Mouse (Mus musculus) liver, adult (tissue): ENCODE results near the gene Sstr2.

ENCODE experiments used
- GATA4 ChIP-seq: IDR thresholded peaks from 2 replicates; pipeline ENCODE4 v1.6.1; 2014; ENCODE audit warnings: mild to moderate bottlenecking, low read length; ENCODE audit not compliant: insufficient replicate concordance

Gene Sstr2

DNA sequence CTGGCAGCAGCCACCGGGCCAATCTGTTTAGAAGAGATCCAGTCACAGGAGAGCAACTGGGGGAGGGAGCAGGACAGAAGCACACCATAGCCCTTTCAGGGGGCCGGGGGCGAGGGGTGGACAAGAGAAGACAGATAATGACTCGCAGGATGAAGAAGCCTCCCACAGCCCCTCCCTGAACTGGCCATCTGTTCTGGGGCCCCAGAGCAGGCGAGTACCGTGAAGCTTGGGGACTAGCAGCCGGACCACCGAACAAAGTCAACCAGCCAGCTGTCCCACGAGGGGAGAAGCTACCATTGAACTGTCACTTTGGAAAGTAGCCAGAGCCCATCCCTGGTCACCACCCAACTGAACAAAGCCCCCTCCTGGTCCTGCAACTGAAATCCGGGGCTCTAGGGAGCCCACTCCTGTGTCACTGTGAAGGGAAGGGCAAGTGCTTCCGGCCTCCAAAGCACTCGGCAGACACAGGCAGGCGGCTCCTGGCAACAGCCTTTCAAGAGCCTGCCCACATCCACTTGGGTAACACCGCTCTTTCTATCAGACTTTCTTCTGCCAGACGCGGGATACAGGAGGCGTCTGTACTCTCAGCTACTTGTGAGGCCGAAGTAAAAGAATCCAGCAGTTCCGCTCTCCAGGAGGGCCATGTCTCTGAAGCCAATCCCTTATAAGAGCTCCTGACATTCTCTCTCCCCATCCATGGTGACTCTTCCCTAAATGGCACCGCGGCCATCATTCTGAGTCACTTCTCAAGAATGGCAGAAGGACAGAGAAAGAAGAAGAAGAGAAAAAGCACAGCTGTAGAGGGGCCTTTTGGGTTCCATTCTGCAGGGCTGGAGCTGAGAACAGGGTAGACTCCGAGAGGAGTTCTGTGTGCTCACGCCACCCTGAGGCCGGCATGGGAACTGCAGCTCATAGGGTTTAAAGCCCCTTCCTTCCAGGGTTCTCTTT, 7.2 kb upstream of the Sstr2 start:
- TF ChIP-seq GATA4: no peak

DNA sequence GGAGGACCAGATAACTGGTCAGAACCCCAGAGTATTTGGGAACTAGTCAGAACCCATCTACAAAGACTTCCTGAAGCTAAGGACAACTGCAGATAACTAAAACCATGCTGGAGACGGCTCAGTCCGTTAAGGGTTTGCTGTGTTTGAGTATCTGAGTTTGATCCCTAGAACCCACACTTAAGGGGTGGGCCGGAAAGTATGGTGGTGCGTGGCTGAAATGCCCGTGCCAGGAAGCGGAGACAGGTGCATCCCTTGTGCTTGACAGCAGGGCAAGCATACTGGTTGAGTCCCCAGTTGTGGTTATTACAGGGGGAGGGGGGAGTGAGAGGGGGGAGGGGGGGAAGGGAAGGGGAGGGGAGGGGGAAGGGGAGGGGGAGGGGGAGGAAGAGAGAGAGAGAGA, 4.7 kb upstream of the Sstr2 start:
- TF ChIP-seq GATA4: no peak

- peak; percentile 35; the same call in 1 of the 2 replicates for TF ChIP-seq GATA4
Observed at GRCm38 (mm10) chr11:113617132-113617911, 1.8 kb upstream of the Sstr2 start.

DNA sequence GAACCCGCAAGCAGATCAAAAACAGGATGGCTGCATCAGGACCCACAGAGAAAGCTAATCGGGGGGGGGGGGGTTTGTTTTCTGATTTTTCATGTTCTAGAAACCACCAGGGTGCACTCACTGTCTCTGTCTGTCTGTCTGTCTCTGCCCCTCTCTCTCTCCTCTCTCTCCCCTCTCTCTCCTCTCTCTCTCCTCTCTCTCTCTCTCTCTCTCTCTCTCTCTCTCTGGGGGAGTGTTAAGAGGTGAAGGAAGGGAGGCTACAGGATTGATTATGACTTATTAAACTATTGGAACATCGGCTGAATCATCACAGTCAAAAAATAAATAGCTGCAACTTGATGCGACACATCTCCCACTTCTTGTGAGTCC, 855 bp upstream of the Sstr2 start:
- TF ChIP-seq GATA4: no peak

DNA sequence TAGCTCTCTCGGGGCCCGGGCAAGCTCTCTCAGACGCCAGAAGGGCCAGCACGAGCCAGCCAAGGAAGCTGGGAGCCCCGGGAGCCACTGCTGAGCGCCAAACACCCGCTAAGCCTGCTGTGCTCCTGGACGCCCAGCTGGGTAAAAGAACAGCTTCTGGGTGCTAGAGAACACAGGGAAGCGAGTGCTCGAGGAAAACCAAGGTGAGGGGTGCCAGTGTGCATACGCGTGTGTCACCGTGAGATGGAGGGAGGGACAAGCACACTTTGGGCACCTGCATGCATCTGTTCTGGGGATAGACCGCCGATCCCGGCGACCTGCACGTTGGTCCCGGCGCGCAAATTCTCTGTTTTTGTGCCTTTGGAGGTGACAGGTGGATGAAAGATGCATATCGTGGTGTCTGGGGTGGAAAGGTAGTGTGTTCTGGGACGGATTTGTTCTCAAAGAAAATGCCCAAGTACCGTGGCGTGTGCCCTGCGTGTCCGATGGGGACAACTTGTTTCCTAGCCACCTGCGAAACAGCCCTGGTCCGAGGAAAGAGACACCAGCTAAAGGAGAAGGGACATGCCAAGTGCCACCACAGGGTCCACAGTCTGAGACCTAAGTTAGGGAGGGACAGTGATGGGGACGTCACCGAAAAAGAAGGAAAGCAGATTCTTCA, 408 bp downstream of the Sstr2 start:
- TF ChIP-seq GATA4: no peak

DNA sequence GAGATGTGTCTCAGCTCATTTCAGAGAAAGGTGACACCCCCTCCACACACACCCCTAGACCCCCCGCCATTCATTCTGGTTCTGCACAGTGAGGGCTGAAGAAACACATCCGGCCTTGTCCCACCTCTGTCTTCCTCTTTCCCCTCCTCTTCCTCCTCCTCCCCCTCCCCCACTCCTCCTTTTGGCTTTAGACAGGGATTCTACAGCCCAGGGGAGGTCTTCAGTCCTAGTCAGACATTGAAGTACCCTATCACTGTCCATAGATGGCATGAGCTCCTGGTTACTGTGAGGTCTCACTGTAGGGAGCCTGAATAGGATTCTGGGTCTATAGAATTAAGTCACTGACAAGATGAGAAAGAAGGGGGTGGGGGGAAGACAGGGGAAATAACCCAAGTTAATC, 1.9 kb downstream of the Sstr2 start:
- no peak for TF ChIP-seq GATA4

GRCm38 (mm10) chr11:113622028-113622427, 2.9 kb downstream of the Sstr2 start:
- no peak for TF ChIP-seq GATA4

DNA sequence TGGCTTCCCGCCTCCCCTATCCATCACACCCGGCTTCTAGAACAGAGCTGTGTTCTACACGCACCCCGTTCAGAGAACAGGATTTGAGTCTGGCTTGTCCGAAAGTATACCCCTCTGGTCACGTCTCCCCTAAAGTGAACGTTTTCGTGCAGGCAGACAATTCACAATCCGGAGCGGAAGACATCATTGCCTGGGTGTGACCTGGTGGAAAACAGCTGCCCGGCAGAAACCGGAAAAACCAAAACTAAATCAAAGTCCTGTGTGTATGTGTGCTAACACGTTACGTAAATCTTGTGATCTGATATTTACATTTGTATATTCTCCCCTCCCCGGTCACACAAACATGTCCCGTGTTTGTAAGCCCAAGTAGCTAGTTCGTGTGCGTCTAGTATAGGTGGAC, 6.3 kb downstream of the Sstr2 start:
- TF ChIP-seq GATA4: no peak

- TF ChIP-seq GATA4: no peak
Observed at GRCm38 (mm10) chr11:113627785-113628184, 8.6 kb downstream of the Sstr2 start.

DNA sequence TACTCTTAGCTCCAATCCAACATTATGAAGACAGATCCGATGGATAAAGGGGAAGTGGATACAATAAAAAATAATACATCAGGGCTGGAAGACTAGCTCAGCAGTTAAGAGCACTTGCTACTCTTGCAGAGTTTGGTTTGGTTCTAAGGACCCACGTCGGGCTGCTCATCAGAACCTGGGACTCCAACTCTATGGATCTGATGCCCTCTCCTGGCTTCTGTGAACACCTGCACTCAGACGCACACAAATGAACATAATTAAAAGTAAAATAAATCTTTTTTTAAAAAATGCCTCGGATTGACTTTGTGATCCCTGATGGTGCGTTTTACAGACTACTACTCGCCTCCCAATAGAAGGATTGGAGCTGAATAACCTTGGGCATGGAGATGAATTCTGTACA, 11.5 kb downstream of the Sstr2 start:
- no peak for TF ChIP-seq GATA4

DNA sequence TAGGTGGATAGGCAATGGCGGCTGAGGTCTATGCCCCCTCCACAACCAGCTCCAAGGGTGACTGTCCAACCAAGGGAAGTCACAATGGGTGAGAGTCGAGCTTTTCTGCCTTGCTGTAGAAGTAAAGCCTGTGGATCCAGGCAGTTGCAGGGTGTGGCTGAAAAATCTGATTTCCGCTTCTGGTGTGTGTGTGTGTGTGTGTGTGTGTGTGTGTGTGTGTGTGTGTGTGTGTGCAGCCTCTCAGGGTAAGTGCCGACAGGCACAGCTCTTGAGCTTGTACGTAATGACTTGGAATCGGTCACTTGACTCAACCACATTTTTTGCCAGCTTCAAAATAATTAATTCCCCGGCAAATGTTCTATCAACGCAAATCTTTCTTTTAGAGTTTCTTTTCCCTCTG, 12.2 kb downstream of the Sstr2 start:
- TF ChIP-seq GATA4: no peak

DNA sequence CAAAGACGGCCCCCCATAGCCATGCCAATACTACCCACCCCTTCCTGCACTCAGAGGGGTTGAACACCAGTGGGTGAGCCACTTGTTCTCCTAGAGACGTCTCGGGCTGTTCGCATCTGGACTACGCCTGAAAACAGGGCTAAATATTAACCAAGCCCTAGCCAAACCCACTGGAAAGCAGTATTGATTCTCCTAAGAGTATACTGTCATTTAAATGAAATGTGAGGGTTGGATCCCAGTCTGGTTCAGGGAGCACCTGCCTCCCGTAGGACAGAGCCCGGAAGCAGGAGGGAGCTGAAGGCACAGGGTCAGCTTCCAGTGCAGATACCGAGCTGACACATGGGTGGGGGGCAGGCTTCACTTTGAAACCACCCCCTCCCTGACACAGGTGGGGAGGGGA, 12.7 kb downstream of the Sstr2 start:
- no peak for TF ChIP-seq GATA4

DNA sequence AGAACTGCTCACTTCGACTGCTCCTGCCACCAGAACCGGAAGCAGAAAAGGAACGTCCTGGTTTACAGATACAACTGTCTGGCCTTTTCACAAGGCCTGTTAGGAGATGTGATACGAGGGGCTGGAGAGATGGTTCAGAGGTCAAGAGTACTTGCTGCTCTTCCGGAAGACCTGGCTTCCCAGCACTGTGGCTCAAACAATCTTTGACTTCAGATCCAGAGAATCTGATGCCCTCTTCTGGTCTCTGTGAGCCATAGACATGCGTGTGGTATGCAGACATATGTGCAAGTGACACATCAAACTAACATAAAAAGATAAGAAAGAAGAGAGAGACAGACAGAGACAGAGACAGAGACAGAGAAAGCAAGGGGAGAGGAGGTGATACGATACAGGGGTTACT, 13.2 kb downstream of the Sstr2 start:
- no peak for TF ChIP-seq GATA4

DNA sequence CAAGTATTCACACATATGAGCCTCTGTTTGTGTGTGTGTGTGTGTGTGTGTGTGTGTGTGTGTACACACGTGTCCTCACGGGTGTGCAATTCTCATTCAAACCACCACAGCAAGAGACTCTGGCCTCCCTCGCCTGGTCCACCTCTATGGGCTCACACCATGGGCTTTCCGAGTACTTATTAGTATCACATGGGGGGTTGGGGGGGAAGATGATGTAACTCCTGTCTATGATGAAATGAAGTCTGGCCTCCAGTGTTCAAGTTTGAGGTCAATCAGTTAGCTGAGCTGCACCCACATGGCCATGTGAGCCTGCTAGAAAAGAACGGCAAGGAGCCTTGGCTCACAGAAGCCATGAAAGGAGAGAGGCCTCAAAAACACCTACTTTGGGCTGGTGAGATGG, 14.3 kb downstream of the Sstr2 start:
- TF ChIP-seq GATA4: no peak

- TF ChIP-seq GATA4: no peak
Observed at GRCm38 (mm10) chr11:113634699-113635121, 15.6 kb downstream of the Sstr2 start.

GRCm38 (mm10) chr11:113638680-113639079, 19.5 kb downstream of the Sstr2 start:
- no peak for TF ChIP-seq GATA4
